Mouse (Mus musculus): ENCODE measurements around the gene Tie1.

Tie1 gene

GRCm38 (mm10) chr4:118472687-118473086, 17.2 kb downstream of the Tie1 start:
- no peak for DNase-seq

DNA sequence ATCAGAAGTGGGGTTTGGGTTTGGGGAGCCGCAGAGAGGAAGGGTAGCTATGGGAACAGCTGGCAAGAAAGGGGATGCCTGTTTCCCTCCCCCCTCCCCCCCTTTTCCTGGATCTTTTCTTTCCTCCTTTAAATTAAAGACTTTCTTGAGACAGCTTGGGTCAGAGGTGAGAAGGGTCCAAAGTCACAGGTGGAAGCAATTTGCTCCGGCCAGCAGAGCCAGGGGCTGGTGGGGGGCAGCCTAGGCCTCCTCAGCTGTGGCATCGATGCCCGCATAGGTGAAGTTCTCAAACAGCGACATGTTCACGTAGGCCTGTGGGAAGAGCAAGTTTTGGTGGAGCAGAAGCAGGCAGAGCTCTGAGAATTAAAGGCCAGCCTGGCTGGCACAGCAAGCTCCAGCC, 18.6 kb downstream of the Tie1 start:
- no peak for DNase-seq

DNA sequence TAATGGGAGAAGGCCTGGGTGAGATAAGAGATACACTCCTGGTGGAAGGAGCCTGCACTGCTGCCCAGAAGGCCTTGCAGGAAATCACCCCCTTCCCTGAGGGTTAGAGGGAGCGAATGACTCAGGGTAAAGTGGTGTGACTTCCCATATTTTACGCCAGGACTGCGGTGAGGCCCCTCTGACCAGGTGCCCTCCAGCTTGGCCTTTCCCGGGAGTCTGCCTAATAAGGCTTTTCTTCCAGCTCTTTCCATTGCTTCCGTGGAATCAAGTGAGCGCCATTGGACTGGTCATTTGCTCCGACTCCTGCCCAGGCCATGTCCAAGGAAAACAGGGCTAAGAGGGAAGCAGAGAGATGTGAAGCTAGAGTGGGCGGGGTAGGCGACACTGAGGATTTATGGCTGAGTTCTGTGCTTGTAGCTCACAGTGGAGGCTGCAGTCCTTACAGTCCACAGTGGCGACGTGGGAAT, 24.1 kb downstream of the Tie1 start:
- DNase-seq, result no peak

- peak; percentile 15 for DNase-seq
Measured at GRCm38 (mm10) chr4:118464956-118465355, 24.9 kb downstream of the Tie1 start.

GRCm38 (mm10) chr4:118457345-118457975, 32.4 kb downstream of the Tie1 start, which contains the start of gene Mpl:
TSS of gene Mpl (minus strand) at chr4:118457513.
- no peak for DNase-seq

- no peak for DNase-seq
Measured at GRCm38 (mm10) chr4:118446415-118447153, 43.3 kb downstream of the Tie1 start.

GRCm38 (mm10) chr4:118445781-118446414, 44.0 kb downstream of the Tie1 start:
- DNase-seq, result no peak

DNA sequence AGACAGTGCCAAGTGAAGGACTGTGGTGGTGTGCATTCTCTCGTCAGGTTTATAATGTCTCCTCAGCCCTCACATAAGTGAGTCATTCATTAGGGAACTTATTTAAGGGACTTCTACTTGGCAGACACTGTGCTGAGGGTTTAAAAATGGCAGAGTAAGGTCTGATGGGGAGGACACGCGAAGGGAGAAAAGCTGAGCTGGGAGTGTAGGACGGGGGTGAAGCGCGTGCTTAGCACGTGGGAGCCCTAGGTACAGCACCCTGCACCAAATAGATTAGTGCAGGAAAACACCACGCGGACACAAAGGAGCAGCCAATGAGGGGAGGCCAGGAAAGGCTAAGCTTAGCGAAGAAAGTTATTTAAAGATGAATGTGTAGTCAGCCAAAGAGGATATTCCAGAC, 44.8 kb downstream of the Tie1 start:
- no peak for DNase-seq

DNA sequence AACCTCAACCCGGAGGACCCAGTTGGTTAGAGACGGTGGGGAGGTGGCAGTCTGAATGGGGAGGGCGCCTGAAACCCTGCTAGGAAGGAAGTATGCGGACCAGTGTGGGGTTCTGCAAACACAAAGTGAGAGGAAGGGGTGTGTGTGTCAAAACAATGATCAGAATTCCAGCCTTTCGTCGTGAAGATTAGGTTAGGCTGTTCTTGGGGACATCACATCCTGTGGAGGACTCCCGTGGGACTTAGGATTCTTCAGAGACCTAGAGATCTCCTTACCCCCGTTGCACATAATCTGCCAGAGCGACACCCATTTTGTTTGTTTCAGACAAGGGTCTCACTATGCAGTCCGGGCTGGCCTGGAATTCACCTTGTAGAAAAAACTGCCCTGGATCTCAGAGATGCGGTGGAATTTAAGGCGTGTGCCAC, 52.0 kb downstream of the Tie1 start:
- no peak for DNase-seq

- peak; percentile 87 for DNase-seq
Measured at GRCm38 (mm10) chr4:118436820-118437603, 52.8 kb downstream of the Tie1 start, which contains the start of gene Cdc20. TSS of gene Cdc20 (minus strand) at chr4:118437352.

GRCm38 (mm10) chr4:118432332-118432731, 57.5 kb downstream of the Tie1 start:
- no peak for DNase-seq

DNA sequence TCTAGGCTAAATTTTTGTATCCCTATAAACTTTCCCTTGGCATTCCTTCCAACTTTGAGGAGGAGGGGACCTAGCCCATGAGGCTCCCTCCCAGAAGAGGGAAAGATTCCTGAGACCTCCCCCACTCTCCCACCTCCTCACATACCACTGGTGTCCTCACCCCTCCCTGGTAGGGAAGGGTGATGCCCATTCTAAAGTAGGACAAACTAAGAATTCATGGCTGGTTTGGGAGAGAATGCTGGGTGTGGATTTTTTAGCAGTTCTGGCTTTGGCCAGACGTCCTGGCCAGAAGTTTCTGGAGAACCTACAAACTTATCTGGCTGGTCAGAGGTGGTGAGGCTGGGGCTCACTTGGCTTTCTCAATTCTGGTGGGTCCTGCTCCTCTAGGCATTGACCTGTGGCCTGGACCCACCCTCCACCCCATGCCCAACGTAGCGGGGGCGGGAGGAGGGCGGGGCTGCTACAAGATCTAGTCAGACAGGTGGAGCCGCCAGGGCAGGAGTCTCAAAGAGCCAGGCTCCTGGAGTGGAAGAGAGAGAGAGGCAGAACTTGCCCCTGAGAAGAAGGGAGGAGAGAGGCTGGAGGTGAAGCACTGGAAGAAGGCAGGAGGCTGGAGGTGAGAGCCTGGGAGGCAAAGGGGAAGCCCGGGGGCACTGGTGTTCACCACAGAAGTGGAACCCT, 60.5 kb downstream of the Tie1 start:
- no peak for DNase-seq

DNA sequence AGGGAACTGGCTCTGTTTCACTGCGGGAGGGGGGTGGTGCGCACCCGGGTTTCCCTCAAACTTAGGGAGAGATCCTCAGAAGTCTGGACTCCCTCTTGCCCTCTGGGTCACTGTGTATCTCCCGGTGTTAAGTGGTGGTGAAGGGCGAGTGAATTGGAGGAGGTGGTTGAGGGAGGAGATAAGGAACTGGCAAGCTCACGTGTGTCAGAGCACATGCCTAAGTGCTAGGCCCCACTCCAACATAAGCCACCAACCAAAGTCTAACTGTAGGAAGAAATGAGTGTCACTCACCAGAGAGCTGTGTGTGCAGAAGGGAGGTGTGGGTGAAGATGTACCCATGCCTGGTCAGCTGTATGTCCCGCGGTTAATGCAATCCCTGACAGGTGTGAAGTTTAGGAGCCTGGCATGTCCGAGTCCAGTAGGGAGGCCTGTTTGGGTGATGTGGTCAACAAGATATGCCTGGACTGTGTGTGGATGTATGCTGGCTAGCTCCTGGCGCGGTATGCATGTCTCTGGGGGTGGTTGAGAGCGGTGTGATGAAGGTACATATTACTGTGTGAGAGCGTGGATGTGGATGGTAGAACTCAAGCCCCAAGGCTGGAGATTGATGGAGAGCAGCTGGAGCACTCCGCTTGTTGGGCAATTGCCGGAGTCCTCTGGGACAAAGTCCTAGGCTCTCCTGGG, 61.2 kb downstream of the Tie1 start:
- no peak for DNase-seq

DNA sequence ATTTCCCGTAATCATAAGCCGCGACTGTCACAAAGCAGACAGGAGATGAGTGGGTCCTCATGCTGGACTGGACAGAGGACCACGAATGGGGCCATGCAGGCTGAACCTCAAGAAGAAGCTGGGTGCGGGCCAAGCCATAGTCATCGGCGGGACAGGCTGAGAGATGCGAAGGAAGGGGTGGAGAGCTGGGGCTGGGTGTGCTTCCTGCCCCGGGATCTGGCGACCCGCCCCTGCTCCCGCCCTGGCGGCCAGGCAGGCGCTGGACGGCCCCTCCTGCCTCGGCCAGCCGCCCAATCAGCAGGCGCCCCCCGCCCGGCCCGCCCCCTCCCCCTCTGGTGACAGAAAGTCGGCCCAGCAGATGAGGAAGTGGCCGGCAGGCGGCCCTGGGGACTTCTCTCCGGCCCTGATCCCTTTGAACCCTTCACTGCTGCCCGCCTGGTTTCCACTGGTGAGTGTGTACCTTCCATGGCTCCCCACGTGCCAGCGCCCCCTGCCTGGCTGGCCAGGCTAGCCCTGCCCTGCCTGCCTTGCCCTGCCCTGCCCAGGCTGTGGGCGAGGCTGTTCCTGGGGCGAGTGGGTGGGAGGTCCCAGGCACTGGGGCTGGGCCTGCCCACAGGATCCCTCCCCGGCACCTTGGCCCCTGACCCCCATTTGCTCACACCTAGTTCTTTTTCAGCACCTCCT, 62.0 kb downstream of the Tie1 start, which contains the start of gene Elovl1:
TSS of gene Elovl1 (plus strand) at position 326 of the 684 bp plus-strand sequence.
- DNase-seq, result peak; percentile 68

- no peak for DNase-seq
Measured at GRCm38 (mm10) chr4:118427415-118427767, 62.5 kb downstream of the Tie1 start.

DNA sequence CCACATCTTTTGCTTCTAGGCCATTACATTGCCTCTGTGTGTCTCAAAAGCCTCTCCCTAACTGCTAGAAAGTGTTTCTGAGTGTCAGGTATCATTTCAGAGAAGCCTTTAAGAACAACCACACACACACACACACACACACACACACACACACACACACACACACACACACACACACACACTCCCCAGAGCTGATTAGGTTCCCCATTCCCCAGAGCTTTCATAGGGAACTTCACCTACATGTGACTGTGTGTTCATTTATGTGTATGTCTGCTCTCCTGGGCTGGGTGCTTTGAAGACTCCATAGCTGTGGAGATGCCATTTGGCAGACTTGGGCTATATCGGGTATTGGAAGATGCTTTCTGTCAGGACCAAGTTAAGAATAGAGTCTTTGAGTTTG, 64.5 kb downstream of the Tie1 start:
- DNase-seq, result no peak

DNA sequence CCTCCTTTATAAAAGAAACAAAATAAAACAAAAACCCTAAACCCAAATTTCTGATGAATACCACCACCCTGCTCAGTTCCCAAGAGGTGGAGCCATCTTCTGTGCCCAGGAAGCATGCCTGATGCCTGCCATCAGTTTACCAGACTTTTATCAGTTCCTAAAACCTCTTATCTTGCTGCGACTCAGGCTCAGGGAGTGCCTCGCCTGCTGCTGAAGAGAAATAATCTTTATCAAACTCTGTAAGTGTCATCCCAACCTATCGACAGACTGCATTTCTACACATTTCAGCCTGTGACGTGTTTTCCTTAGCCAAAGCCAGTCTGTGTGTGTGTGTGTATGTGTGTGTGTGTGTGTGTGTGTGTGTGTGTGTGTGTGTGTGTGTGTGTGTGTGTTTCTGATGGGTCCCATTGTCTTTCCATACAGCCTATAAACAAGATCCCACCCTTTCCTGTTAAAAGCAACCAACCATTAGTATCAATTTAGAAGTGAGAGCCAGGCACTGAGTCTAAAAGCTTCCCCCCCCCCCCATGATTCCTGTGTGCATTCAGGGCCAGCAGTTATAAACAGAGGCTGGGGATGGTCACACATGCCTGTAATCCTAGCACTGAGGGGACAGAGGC, 65.2 kb downstream of the Tie1 start:
- no peak for DNase-seq

- DNase-seq, result no peak
Measured at GRCm38 (mm10) chr4:118421384-118421783, 68.5 kb downstream of the Tie1 start.
